Mouse (Mus musculus) bone marrow macrophage, adult 2 months (primary cell): ENCODE measurements around the gene Mprip.

Experiments
- CTCF ChIP-seq: IDR thresholded peaks from 2 replicates; pipeline ENCODE4 v1.5.1; 2012; ENCODE audit warnings: low read depth, mild to moderate bottlenecking, low read length, moderate library complexity
- POLR2A ChIP-seq: IDR thresholded peaks from 2 replicates; pipeline ENCODE4 v1.6.1; 2012; ENCODE audit warnings: mild to moderate bottlenecking, low read depth, low read length, borderline replicate concordance

DNA sequence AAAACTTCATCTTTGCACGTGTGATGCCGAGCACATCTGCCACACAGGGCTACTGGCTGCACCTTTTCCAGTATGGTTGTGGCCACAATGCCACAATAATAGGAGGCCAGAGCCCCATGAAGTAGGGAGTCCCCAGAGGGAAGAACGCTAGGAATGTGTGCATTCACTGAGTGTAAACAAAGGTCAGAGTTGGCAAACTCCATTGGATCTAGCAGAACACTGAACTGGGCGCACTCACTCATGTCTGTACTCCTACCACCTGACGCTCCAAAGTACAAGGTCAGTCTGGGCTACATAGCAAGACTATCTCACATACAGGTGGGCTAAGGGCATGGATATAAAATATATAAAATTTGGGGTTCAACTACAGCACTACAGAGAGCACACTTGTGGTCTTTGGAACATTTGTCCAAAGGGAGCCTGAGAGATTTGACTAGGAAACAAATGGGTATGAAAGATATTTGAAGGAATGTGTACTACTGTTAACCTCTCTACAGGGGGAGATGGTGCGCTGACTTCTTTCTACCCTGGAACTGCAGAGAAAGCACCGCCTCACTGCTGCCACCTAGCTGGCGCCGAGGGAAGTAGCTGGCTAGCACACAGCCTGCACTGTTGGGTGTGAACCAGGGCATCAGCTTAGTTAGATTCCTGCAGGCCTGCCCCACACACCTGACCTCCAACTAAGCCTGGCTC, 117.2 kb downstream of the Mprip start:
- TF ChIP-seq CTCF = peak; percentile 68
- no peak for TF ChIP-seq POLR2A
